Mouse (Mus musculus): ENCODE data around the gene Adamts18. TPM values are rescaled to one million over a fixed set of nuclear protein-coding genes. Genes with fewer than 3 reads are reported as not detected.
"Not testable (repeated sequence)": the region's sequence is repeated elsewhere in the genome, so short reads cannot be mapped to it uniquely, and the experiment has no call there.

The Adamts18 gene
- total RNA-seq, 4 experiments from 2014 or later, result 0.09 to 0.17 (median 0.13) TPM; not detected in 1

- DNase-seq (ENCODE audit: low spot score in 2 of 2), result no peak
Measured at GRCm38 (mm10) chr8:113838211-113838610, 10.3 kb downstream of the Adamts18 start.

GRCm38 (mm10) chr8:113837570-113837915, 11.0 kb downstream of the Adamts18 start:
- DNase-seq (ENCODE audit: low spot score in 2 of 2), result no peak

GRCm38 (mm10) chr8:113836892-113837569, 11.5 kb downstream of the Adamts18 start:
- no peak for DNase-seq (ENCODE audit: low spot score in 2 of 2)

- no peak for DNase-seq (ENCODE audit: low spot score in 2 of 2)
Measured at GRCm38 (mm10) chr8:113833644-113834043, 14.9 kb downstream of the Adamts18 start.

- no peak for DNase-seq (ENCODE audit: low spot score in 2 of 2)
Measured at GRCm38 (mm10) chr8:113827270-113827669, 21.3 kb downstream of the Adamts18 start.

DNA sequence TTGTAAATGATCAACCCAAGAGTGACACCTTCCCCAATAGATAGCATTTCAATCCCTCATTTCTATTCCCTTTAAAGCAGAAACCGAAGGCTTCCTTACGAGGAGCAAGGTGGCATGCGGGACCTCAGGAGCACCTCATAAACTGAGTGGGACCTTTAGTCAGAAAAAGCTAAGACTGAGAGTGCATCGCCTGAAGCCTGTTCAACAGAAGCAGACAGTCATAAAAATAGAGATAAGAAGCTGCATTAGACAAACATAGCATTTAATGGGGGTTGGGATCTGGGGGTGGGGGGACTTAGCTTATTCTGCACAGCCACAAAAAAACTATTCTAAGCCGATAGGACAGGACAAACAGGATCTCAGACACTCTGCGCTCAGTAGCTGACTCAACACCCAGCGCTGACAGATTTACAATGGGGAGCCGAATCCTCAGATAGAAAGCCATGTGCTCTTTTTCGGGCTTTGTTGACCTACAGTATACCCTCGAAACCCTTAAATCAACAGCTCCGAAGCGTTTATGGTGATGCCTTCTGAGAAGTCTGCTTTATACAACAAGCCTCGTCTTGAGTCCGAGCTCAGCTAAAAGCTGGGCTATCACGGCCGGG, 27.5 kb downstream of the Adamts18 start:
- no peak for DNase-seq (ENCODE audit: low spot score in 2 of 2)

GRCm38 (mm10) chr8:113813966-113814365, 34.6 kb downstream of the Adamts18 start:
- no peak for DNase-seq (ENCODE audit: low spot score in 2 of 2)

- DNase-seq (ENCODE audit: low spot score in 2 of 2), result no peak
Measured at GRCm38 (mm10) chr8:113811521-113811920, 37.0 kb downstream of the Adamts18 start.

DNA sequence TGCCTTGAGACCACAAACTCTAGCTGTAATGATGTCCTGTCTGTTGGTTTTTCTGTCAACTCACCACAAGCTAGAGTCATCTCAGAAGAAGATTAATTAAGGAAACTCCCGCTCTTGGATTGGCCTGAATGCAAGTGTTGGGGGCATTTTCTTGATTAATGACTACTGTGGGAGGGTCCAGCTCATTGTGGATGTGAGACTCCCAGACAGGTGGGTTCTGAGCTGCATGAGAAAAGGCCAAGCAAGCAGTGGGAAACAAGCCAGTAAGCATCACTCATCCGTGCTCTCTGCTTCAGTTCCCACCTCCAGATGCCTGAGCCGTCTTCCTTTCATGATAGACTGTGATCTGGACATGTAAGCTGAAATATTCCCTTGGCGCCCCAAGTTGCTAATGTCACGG, 38.6 kb downstream of the Adamts18 start:
- DNase-seq (ENCODE audit: low spot score in 2 of 2), result no peak

DNA sequence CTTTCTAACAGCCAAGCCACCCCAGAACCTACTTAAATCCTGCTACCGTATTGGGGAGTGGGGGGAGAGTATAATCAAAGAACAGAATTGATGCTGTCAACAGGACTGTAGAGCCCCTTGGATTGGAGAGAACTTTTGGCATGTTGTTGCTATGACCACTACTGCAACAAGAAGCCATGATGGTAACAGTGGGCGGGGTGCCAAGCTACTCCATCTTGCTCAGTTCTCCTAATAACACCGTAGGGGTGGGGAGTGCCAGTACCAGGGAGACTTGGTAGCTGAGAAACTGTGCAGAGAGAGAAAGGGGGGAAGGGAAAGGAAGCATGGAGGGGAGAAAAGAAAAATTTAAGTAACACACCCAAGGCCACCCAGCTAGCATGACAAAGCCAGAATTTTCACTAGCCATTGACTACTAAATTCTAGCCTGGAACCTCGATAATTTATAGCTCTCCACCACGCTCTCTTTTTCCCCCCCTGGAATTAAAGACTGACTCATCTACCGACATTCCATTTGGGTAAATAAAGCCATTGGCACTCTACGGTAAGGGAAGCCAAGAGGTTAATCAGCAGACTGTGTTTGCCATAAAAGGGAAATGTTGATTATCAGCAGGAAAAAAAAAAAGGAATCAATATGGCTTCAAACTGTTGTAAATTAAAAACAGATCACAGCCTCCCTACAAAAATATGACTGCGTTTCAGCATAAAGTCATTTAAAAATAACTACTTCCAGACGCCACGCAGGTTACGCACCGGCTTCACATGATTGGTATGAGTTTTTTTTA, 44.5 kb downstream of the Adamts18 start:
- DNase-seq (ENCODE audit: low spot score in 2 of 2), result no peak

GRCm38 (mm10) chr8:113801551-113801950, 47.0 kb downstream of the Adamts18 start:
- no peak for DNase-seq (ENCODE audit: low spot score in 2 of 2)

- not testable (repeated sequence) for DNase-seq (ENCODE audit: low spot score in 2 of 2)
Measured at GRCm38 (mm10) chr8:113800556-113800955, 48.0 kb downstream of the Adamts18 start.

GRCm38 (mm10) chr8:113799550-113799949, 49.0 kb downstream of the Adamts18 start:
- no peak for DNase-seq (ENCODE audit: low spot score in 2 of 2)

DNA sequence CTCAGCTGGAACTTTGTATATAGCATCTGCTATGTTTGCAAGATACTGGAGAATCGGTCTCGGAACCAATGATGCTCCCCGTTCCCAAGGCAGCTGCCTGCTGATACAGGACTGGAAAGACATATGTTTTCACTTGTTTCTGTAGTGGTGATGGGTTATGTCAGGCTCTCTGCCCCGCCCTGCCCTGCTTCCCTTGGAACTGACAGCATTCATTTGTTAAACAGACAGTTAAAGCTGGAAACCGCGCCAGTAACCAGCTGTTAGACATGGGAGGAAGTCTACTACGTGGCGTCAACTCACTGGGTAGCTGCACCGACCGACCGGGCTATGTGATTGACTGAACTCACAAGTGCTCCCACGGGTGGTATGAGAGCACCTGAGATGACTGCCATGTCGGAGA, 56.7 kb downstream of the Adamts18 start:
- DNase-seq (ENCODE audit: low spot score in 2 of 2), result no peak

DNA sequence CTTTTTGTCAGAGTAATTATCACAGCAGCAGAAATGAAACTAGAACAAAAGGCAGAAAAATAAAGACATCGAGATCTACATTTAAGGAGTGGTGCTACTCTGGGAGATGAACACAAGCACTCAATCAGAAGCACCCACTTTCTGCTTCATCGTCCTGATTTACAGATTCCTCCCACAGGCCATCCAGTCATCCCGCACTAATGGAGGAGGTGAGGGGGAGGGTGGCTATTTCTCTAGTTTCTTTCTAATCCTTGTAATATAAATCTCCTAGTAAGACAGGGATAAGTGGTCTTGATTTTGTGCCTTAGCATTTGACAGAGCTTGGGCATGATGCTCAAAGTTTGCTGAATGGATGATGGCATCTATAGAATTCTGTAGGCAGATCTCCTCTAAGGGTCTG, 57.5 kb downstream of the Adamts18 start:
- DNase-seq (ENCODE audit: low spot score in 2 of 2), result no peak

DNA sequence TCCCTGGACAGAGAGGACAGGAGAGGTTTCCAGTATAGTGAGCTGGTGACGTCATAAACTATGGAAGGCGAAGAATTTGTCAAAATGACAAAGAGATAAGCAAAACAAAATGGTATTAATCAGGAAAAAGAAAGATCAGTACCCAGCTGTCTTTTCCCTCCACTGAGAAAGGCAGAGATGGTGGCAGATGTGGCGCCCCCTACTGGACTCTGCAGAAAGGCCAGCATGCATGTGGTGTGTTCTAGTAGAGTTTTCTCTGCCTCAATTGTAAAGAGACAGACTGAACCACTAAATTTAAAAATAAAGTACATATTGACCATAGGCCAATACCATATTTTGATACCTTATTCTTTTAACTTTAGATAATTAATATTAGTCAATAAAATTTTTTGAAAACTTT, 64.8 kb downstream of the Adamts18 start:
- no peak for DNase-seq (ENCODE audit: low spot score in 2 of 2)

- DNase-seq (ENCODE audit: low spot score in 2 of 2), result no peak
Measured at GRCm38 (mm10) chr8:113781554-113781953, 67.0 kb downstream of the Adamts18 start.

DNA sequence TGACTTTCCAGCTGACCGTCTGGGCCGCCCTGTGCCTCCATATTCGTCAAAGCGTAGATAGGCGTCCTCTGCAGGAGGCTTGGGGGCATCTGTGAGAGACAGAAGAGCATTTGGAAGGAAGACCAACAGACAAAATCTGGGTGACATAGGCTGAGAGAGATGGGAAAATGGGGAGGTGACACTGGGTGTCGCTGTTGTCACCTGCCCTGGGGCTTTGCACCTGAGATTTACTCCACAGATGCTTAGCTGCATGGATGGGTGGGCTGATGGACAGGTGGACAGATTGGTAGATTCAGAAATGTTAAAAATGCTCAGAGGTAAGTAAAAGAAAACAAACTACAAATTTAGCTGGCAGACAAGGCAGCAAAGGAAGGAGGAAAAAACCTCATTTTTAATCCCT, 73.2 kb downstream of the Adamts18 start:
- no peak for DNase-seq (ENCODE audit: low spot score in 2 of 2)

GRCm38 (mm10) chr8:113768861-113769410, 79.6 kb downstream of the Adamts18 start:
- no peak for DNase-seq (ENCODE audit: low spot score in 2 of 2)

DNA sequence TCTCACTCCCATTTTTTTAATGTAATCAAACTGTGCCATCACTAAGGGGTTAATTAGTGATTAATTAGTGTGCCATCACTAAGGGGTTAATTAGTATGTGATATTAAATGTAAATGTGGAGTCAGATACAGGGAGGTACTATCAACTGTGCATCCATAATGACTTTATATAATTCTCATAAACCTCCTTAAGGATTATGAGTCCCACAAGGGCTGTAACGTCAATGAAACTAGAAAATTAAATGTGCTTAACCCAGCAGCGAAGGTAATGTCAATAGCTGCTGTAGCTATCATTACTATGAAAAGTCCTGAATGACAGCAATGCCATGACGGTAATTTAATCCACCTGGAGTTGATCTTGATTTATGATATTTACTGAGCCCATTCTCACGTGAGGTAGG, 83.4 kb downstream of the Adamts18 start:
- no peak for DNase-seq (ENCODE audit: low spot score in 2 of 2)

GRCm38 (mm10) chr8:113763592-113764355, 84.8 kb downstream of the Adamts18 start:
- no peak for DNase-seq (ENCODE audit: low spot score in 2 of 2)

DNA sequence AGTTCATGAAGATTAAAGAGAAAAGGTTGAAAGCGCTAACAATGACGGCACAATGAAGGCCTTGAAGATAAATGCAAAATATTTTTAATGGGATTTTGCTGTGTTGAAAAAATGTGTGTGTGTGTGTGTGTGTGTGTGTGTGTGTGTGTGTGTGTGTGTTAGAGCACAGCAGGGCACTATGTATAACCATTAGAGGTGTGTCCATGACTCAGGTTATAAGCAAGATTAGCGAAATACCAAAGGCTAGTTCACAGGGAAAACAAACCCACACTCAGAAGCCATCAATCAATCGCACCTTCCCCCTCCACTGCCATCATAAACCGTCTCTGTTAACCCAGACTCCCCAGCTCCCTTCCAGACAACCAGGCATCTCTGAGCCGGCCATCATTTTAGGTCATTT, 86.4 kb downstream of the Adamts18 start:
- DNase-seq (ENCODE audit: low spot score in 2 of 2), result no peak

All from gastrocnemius, adult 8-10 months (tissue).